Mouse (Mus musculus): ENCODE results near the gene Plekha6.

GRCm38 (mm10) chr1:133171357-133171756 is 7.3 kb downstream of the Plekha6 start:
- no peak for TF ChIP-seq POLR2A (IDR thresholded peaks at IDR 0.05; ENCODE audit: borderline replicate concordance, low read depth, low read length)
- no peak for TF ChIP-seq CTCF (IDR thresholded peaks at IDR 0.05; ENCODE audit: low read depth, low read length)
